Mouse (Mus musculus) spleen, postnatal 4 days (tissue): ENCODE results near the gene Mdh1b.

Experiments
- DNase-seq, 2 experiments: peaks; one replicate each; pipeline ENCODE4 v3.0.0; 2022; ENCODE audit warnings: low spot score in 2 of 2

Mdh1b gene

DNA sequence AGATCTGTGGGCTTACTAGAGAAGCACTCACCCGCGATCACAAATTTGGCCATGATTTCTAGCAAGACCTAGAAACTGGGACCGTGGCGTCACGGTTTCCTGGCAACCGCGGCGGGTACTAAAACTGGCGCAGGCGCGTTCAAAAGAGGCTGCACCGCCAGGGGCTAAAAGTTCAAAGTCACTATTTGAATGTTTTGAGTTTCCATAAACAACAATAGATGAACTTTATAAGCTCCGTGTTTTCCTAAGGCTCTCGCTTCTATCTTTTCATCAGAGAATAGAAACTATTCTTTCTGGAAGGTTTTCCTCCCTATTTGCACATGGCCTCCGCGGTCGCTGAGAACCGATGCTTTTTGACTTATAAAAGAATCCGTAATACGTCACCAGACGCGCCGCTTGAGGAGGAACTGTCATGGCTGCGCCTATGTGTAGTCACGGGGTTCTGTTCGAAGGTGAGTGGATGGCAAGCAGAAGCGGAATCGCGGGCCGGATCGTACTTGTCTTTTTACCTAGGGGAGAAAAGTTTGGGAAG lies at the start of gene Mdh1b, which contains the start of gene Fastkd2:
TSS of gene Mdh1b (minus strand) at position 79 of the 532 bp plus-strand sequence.
TSS of gene Fastkd2 (plus strand) at position 375 of the 532 bp plus-strand sequence.
- peak; percentile 78 to 85 for DNase-seq

DNA sequence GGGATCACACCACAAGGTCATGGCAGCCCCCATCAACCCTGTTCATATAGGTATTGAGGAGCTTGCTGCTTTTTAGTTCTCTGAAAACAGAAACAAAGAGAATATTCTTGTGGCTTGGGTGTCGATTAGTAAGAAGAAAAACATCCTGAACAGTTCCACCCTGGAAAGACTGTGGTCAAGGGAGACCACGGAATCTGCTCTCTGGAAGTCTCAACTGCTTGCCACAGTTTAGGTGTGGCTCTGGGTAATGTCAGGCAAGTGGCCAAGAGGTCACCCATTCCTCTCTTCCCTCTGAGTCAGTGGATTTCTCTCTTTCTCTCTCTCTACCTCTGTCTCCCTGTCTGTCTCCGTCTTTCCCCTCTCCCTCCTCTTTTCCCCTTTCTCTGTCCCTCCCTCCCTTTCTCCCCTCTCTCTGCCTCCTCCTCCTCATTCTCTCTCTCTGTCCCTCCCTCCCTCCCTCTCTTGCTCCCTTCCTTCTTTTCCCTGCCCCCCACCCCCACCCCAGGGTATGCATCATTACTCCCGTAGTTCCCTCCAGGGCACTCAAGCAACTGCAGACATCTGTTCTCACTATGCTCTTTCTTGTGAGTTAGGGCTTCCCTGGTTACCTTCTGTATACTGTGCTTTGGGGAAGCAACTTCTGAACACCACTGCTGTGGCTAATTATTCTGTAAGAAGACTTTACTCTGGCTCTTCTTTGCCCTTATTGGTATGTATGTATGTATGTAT lies 46.9 kb upstream of the Mdh1b start:
- DNase-seq, result no peak

DNA sequence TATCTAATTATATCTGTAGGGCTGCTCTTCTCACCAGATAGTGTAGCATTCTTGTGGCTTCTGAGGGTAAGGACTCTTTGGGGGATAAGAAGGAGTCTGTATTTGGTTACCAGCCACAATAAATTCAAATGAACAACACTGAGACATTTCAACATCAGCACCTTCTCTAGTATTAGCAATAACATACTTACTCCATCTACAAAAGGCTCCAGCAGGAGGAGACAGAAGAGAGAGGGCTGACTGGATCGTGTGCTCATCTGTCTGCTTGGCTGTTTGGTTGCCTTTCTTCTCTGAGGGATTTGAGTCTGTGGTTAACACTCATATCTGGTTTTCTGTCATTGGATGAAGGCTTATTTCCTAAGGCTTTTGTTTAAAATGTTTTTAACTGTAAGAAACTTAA lies 46.3 kb upstream of the Mdh1b start:
- DNase-seq, result no peak

DNA sequence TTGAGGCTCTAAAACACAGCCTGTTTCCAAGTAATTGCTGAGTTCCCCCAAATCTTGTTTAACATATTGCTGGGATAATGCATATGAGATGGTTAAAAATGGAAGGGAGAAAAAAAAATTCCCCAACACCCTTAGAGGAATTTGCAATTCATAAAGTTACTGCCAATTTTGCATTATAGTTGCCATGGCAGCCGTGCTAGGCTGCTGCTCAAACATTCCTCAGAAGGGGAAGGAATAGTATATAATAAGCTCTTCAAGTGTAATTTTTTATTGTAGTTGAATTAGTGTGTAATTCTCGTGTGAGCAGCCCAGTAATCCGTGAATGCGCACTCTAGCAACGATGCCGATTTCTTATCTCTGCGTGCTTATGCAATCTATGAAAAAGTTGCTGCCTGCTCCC lies 40.2 kb upstream of the Mdh1b start:
- DNase-seq, result no peak

DNA sequence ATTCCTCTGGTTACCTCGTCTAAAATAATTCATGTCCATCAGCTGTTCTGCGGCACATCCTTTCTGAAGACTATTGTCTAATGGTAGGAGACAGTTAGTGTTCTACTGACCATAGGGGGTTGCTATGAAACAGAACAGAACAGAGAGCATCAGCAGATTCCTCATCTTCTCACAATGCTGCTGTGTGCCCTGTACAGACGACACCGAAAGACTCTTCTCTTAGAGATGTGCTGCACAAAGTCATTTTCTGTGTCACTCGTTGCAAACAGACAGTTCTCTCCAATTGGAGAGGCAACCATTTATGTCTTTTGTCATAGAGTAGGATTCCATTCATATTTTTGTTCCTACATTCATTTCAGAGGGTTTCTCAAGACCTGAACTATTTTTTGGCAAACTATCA lies 39.0 kb upstream of the Mdh1b start, which contains the start of gene 4933402D24Rik:
TSS of gene 4933402D24Rik (minus strand) at position 101 of the 400 bp plus-strand sequence.
- DNase-seq, result no peak

DNA sequence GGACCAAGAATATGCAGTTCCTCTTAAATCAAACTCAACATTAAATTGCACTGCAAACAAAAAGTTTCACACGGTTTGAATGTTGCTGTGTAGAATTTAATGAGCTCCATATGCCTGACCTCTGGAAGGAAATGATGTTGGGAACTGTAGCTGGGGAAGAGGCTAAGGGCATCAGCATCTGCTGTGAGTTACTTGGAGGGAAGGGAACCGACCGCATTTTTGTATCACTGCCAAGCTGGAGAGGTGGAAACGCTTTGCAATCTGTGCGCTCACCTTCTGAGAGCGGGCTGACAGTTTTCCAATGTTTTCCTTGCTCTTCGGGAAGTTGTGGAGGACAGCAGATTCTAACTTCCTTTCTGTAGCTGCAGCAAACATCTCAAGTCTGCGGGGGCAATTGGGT lies 38.0 kb upstream of the Mdh1b start:
- DNase-seq, result no peak

DNA sequence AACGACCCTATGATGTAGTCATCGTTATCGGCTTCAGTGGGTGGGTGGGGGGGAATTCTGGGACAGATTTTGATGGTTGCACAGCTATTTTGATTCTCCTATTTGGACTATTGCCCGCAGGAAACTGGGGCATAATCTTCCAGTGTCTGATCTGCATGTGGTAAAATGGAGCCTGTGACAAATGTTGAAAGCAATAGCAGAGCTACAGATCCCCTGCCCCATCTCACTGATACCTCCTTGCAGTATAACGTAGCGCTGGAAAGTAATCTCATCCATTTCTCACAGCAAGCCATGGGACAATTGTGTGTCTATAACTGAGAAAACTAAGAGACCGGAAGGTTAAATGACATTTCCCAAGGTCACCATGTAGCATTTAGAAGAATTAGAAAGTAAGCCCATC lies 34.3 kb upstream of the Mdh1b start:
- DNase-seq, result no peak

DNA sequence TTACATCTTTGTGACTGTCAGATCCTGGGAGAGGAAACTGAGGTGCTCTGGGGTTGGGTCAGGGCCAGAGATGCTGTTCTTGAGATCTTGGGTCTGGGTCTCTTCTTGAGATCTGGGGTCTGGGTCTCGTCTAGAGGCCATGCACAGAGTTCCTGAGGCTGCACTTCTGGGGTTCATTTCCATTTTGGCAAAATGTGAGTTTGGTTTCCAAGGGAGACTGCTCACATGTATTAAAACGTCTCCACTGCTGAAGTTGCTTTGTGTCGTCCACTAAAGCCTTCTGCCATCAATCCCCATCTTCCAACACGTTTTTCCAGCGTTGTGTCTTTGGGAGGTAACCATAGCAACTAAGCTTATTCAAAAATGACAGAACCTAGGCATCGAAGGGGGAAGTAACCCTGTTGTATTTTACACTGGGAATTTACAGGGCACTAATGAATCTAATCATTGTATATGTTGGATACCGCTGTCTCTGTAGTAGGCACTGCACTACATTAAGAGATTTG lies 33.8 kb upstream of the Mdh1b start:
- no peak for DNase-seq

DNA sequence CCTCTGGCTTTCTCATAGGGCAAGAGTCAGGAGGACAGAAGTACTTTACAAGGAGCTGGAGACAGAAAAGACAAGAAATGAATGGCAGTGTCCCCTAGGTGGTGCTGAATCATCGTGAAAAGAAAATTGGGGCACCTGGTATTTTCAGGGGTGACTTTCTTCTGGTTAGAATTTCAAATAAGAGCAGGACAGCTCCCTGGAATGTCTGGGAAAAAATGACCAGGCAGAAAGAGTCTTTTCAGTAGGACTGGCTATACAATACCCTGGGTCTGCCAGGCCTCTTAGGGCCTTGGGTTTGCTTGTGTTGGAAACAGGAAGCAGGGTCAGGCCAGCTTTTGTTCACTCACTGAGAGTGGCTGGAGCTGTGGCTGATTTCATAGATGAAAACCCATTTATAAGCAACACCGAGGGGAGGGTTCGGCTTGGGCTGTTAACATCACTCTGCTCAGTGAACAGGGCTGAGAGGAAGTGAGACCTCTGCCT lies 33.1 kb upstream of the Mdh1b start:
- DNase-seq, result no peak

DNA sequence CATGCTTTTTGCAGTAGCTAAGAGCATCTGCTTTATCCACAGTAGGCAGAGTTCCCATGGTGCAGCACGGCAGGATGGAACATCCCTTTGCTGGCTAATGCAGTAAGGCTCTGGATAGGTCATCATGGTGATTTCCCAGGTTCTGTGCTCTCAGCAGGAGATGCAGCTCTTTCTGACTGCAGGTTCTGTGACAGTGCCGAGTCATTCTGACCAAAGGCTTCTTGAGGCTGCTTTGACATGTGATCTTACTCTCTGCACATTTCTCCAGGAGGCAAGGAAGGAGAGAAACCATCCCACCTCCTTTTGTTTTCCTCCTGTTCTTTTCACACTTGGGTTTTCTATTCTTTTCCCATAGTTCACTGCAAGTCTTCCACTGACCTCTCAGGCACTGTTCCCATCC lies 25.9 kb upstream of the Mdh1b start:
- DNase-seq, result no peak

DNA sequence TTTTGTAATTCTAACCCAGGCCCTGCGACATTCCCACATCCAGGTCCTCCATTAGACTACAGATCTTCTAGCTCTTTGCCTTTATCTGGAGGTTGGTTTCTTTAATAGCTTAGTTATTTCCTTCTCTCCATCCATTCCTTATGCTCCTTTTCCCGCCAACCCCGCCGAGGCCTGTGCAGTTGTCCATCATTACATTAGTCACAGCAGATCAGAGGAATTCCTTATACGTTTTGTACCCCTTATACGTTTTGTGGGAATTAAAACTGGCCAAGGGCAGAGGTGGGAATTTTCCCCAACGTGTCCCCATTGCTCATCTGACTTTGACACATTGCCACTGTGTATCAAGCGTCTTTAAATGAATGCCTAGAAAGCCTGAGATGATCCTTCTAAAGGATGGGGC lies 322 bp downstream of the Mdh1b start:
- no peak for DNase-seq

DNA sequence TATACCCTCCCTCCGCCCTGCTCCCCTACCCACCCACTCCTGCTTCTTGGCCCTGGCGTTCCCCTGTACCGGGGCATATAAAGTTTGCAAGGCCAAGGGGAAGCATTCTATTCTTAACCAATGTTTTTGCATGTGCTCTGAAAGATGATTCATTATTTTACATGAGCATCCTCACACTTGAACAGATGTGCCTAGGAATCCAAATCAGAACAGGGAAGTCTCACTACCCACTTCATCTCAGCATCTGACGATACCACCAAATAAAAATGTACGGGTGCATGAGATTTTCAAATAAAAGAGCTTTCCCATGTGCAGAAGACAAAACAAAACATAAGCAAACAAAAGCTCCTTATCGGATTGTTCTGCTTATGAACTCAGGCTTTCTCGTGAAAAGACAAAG lies 10.0 kb downstream of the Mdh1b start:
- DNase-seq, result no peak

DNA sequence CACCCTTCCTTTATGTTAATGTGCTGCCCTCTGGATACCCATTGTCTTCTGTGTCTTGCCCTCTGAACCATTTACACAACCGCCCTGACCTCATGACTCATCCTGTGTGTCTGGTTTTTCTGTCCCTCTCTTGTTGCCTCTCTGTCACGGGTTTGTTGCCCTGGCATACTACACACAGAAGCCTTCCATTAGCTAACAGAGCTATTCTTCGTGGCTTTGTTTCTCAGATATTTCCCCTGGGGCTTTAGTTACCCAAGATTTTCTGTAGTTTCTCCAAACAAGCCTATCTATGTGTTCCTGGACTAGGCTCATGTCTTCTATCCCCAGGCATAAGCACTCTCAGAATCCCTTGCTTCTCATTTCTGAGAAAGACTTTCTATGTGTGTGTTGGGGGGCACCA lies 21.2 kb downstream of the Mdh1b start:
- DNase-seq, result no peak

DNA sequence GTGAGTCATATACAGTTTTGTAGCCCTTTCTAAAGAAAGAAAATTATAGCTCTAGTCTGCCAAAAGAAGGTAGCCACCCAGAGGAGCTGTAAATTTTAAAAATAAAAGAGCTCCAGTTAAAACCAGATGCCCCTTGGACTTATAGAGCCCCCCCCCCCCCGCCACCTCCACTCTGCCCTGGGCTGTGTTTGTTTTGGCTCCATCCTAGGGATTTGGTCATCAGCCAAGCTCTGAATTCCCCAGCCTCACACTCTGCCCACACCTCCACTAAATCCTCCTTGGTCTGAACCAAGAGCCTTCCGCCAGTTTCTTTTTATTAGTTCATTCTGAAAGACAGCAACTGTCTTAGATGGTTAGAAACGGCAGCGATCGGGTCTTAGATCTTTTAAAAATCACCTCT lies 24.4 kb downstream of the Mdh1b start:
- DNase-seq, result no peak

DNA sequence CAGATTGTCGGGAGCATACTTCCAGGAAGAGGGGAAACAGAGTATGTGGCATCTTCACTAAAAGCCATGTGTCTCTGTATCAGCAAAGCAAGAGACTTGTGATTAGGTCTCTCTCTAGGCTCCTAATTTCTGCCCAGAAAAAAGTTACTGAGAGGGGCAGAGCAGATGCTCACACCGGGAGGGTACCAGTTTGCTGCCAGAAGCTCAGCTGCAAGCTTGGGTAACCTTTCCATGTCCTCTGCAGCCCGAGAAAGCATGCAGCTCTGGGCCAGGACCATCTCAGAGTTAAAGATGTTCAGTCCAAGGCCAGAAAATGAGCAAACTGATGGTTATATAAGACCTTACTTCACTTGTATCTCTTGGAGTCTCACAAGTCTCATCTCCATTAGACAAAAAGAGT lies 33.3 kb downstream of the Mdh1b start:
- no peak for DNase-seq

DNA sequence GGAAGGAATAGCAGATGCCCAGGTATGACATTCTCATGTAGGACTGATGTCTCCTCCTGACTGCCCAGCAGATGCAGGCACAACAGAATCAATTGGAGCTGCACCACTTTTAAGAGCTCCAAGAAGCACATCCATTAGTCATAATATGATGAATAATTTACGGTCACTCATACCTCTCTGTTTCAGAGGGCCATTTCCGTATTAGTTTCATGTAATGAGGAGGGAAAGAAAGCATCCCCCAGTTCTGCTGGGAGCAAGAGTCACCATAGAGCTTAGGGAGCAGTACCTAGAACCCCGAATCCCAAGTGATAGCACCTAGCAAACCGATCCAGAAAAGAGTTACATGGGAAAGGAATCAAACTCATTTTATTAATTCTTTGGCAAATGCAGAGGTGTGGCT lies 43.3 kb downstream of the Mdh1b start, which contains the start of gene Dytn:
TSS of gene Dytn (minus strand) at position 101 of the 400 bp plus-strand sequence.
- no peak for DNase-seq

DNA sequence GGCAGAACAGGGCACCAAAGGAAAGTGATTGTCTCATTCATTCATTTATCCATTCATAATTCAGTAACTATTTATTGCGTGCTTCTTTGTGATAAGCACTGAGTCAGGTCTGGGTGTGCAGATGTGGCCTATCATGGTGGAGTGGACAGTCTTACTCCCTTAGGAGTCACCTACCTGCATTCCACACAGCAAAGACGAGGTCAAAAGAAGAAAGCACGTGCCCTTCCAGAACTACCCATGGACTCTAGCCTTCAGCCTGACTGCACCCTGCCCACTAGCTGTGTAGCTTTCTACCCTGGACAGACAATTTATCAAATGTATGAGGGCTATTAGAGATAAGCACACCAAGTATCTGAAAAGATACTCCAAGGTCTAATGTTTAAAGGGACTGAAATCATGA lies 54.1 kb downstream of the Mdh1b start:
- no peak for DNase-seq

DNA sequence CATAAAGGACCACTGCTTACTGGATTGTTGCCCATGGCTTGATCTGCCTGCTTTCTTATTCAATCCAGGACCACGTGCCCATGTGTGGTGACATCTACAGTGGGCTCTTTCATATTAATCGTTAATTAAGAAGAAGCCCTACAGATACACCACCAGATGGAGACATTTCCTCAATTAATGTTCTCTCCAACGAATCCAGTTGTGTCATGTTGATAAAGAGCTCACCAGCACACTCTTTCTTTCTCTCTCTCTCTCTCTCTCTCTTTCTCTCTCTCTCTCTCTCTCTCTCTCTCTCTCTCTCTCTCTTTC lies 61.3 kb downstream of the Mdh1b start:
- DNase-seq, result no peak

DNA sequence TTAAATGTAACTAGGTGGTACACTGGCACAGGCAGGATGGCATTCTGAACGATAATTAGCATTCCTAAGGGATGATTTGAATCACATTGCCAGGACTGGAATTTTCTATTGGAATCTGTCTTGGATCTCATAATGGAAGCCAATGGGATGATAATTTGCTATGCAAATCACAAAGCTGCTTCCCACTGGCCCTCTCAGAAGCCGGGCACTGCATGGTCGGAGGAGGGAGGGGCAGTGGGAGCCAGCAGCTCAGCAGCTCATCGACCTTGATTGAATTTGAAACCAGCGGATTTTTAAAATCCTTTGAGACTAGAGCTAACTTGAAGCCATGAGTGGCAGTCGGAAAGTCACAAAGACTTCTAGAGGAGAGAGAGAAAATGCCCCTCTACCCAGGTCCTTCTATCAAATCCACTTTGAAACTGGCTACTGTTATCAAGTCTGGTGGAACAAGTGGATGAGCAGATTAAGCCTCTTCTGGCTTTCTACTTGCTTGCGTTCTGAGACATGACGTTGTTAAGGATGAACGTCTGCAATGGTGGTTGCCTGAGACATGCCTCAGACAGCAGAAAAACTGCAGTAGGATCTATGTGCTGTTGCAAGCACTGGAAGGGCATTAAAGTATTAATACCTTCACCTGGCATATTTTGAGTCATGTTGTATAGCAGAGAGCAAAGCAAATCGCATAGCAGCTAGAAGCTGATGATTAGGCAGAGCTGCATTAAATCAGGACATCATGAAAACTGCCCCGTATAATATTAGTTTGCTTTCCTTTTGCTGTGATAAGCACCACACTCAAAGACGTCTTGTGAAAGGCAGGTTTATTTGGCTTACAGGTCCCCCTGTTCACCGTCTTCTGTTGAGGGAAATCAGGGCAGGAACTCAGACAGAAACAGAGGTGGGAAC lies 61.9 kb downstream of the Mdh1b start:
- DNase-seq, result no peak

DNA sequence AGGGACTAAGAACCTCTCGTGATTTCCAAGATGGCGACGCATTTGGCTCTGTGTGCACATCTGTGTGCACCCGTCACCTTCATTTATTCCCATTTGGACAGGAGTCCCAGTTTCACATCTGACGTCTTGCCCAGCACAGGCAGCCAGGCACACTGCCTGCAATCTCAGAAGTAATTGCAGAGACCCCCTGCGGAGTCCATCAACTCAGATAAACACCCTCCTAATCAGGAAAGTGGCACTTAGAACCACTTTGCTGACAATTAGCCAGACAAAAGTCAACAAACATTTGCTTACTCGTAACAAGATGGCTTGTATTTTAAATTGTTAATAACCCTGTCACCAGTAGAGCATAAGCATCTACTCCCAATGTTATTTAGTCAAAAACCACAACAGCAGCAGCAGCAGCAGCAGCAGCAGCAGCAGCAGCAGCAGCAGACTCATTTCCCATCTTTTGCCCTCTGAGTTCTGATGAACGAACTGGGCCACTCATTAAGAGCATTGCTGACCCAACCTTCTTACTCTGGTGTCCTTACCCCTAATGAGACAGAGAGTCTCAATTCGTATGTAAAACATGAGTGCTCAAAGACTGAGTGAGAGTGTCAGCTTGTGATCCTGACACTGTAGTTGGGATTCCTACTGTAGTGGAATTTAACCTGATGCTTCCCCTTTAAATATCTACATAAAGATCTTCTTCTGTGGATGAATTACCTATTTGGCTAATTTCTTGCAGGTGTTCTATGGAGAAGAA lies 62.7 kb downstream of the Mdh1b start:
- DNase-seq, result no peak

DNA sequence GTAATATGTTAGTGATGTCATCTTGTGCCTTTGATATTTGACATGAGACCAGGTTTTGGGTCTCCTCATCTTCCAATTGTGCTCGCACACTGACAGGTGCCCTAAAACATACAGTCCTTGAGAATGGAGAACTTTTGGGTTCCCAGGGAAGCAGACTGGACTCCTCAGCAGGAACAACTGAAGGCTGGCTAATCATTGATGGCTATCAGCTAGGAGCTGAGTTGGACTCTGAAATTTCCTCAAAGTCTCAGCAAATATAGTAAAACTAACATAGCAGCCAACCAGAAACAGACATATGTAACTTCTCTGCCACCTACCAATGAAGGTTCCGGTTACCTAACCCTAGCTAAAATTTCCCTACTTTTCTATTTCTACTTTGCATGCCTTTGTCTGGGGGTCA lies 64.0 kb downstream of the Mdh1b start:
- DNase-seq, result no peak

DNA sequence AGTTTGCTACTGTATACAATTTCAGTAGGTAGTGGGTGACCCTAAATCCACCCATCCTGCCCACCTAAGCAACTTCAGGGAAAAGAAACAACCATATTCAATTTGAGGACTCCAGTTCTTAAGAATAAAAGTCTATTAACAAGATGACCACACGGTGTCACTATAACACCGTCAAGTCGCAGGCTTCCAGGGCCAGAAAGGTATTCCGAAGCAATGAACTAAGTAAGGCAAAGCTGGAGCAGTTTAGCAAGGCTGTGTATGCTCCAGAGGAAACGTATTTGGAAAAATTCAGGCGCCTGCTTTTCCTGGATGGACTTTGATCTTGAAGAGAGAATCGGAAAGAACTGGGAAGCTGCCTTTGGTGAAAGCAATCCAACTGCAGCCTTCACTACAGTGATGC lies 70.5 kb downstream of the Mdh1b start:
- DNase-seq, result no peak
